Mouse (Mus musculus): ENCODE measurements around the gene Hsd17b7. TPM values are rescaled to one million over a fixed set of nuclear protein-coding genes. Genes with fewer than 3 reads are reported as not detected.

Gene Hsd17b7
- polyA plus RNA-seq, 1 experiment: 12.0 TPM

GRCm38 (mm10) chr1:169939345-169939744, 29.7 kb downstream of the Hsd17b7 start:
- no peak for DNase-seq (ENCODE audit: low read depth)

DNA sequence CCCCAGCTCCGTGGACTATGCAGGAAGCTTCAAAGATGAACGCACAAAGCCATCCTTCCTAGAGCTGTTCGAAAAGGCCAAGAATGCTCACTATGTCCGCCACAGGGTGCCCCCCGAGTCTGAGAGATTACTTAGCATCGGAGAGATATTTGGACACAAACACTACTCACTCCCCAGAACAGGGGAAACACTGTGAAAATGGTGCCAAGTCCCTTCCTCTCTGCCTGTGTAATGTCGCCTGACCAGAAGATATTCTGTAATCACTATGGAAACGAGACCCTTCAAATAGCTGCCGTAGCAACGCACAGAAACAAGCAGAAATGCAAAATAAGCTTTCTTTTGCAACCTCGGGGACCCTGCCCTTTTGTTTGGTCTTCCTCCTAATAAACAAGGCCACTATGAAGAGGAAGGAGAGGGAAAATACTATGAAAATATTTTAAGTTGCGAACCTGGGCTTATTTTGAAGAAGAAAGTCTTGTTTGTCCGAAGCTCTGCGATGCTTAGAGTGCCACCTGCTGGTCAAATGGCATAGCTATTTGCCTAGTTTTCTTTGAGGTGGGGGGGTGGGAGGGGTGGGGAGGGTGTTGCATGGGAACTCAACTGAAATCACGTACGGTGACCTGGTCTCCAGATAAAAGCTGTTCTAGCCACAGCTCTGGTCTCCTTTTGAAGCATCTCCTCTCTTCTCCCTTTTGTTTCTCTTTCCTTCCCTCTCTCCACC, 34.9 kb downstream of the Hsd17b7 start:
- no peak for DNase-seq (ENCODE audit: low read depth)

GRCm38 (mm10) chr1:169932122-169932746, 36.8 kb downstream of the Hsd17b7 start:
- no peak for DNase-seq (ENCODE audit: low read depth)

GRCm38 (mm10) chr1:169931698-169932097, 37.3 kb downstream of the Hsd17b7 start:
- no peak for DNase-seq (ENCODE audit: low read depth)

GRCm38 (mm10) chr1:169928454-169928971, 40.5 kb downstream of the Hsd17b7 start, which contains the start of gene Ccdc190:
Gene Ccdc190, plus strand, starts transcription at chr1:169928648.
- no peak for DNase-seq (ENCODE audit: low read depth)

GRCm38 (mm10) chr1:169927753-169928369, 41.2 kb downstream of the Hsd17b7 start:
- DNase-seq (ENCODE audit: low read depth): no peak

DNA sequence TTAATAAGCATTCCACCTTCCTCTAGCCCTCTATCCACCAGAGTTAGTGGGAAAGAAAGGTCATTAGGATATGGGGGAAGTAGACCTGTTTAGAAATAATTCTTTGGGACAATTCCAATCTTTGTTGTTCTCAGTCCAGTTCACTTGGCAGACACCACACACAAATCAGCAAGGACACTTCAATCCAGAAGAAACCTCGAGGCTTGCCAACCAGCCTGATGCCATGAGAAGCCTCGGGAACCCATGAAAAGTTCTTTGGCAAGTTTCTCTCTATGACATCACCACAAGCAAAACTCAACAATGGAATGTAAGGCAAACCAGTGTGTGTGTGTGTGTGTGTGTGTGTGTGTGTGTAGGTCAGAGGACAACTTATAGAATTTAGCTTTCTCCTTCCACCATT, 44.5 kb downstream of the Hsd17b7 start:
- no peak for DNase-seq (ENCODE audit: low read depth)

- DNase-seq (ENCODE audit: low read depth): no peak
Measured at GRCm38 (mm10) chr1:169921710-169922211, 47.3 kb downstream of the Hsd17b7 start.

DNA sequence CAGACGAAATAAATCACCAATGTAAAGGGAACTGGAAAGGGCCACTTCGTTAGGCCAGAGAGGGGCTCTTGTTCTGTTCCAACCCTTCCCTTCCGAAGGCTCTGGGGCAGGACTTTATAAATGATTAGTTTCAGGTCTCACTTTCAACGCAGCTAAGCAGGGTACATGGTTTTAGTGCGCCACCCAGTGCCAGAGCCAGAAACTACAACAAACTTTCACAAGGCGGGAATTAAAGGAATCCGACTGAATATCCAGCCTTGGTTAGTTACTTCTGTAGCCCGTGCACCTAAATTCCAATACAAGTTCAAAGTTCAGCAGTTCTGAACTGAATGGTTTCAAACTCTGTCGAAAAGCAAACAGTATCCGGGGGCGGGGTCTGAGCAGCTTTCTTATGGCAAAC, 49.8 kb downstream of the Hsd17b7 start:
- DNase-seq (ENCODE audit: low read depth): no peak

DNA sequence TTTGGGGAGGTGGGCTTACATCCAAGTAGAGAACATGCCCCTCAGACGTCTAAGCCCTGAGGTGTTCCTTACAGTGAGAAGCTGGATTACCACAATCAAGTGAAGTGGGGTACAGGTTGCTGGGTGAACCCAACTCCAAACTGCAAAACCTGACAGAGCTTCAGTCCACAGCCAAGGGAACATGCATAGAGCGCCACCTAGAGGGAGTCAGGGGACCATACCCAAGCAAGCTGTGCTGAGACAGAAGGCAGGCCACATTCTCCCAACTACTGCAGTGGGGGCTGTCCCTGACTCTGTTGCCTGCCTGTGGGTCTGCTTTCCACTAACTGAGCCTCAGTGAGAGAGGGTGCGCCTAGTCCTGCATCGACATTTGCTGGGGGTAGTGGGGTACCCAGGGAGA, 51.0 kb downstream of the Hsd17b7 start:
- no peak for DNase-seq (ENCODE audit: low read depth)

DNA sequence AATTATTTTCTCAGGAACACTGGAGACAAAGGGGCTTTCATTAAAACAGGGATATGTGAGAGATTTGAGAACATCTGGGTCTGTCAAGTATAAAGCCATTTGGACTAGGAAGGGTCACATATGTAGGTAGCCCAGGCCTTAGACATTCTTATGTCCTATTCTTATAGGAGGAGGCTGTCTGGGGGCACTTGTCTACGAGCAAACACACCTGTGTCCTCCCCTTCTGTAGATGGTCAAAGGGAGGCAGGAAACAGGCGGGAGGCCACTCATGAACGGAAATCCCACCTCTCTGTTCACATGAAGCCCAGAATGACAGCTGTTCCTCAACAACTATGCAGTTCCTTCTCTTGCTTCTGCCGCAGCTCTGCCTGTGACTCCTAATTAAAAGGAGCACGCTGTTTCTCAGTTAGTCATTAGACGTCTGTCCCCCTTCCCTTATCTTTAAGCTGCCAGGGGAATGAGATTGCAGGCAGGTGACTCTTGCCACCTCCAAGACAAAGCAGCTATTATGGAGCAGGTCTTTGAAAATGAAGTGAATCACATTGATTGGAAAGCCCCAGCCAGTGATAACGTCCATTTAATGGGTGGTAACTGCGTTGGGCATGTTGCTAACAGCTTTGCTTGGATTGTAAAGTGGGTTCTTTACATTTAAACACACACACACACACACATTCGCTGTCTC, 51.8 kb downstream of the Hsd17b7 start:
- DNase-seq (ENCODE audit: low read depth): no peak

- DNase-seq (ENCODE audit: low read depth): no peak
Measured at GRCm38 (mm10) chr1:169916659-169917058, 52.4 kb downstream of the Hsd17b7 start.

DNA sequence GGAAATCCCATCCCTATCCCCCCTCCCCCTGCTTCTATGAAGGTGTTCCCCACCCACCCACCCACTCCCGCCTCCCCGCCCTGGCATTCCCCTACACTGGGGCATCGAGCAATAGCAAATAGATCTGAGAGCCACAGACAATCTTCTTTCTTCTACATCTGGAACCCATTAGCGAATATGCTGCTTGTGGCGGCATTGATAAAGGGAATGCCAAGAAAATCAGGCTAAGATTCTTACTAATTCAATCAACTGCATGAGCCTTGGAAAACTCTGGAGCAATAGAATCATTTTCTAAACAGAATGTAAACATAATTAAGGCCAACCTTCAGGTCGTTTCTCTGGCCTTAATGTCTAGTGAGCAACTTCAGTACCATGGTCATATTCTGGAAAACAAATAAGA, 57.5 kb downstream of the Hsd17b7 start:
- no peak for DNase-seq (ENCODE audit: low read depth)

- DNase-seq (ENCODE audit: low read depth): no peak
Measured at GRCm38 (mm10) chr1:169910751-169911150, 58.3 kb downstream of the Hsd17b7 start.

DNA sequence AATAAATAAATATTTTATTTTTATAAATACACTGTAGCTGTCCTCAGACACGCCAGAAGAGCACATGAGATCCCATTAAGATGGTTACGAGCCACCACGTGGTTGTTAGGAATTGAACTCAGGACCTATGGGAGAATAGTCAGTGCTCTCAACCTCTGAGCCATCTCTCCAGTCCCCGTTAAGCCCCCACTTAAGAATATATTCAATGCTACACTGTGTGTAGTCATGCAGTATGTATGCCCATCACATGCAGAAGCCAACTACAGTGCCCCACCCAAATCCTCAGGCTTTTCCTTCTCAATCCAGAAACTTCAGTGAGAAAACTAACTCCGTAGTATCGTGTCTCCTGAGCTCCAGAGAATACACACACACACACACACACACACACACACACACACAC, 59.4 kb downstream of the Hsd17b7 start:
- DNase-seq (ENCODE audit: low read depth): no peak

DNA sequence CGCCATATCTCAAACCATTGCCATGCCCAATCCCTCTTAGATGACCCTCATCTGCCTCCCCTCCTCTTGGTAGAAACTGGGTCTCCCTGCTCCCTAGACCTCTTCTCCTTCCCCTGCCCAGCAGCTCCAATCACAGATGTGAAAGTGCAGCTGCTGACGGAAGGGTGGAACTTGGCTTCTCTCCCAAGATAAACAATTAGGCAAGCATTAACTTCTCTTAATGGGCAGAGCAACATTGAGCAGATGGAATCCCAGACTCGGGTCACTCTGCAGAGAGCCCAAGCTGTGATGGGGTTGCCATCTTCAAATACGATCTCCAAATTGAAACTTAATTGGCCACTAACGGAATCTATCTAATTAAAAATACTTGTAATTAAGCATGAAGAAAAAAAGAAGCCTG, 59.9 kb downstream of the Hsd17b7 start:
- DNase-seq (ENCODE audit: low read depth): no peak

- DNase-seq (ENCODE audit: low read depth): no peak
Measured at GRCm38 (mm10) chr1:169900771-169901336, 68.2 kb downstream of the Hsd17b7 start.

All from gonadal fat pad, adult 2 months (tissue).